Mouse (Mus musculus): ENCODE data around the gene Sycp1. TPM values are rescaled to one million over a fixed set of nuclear protein-coding genes. Genes with fewer than 3 reads are reported as not detected.

Gene Sycp1
- total RNA-seq (2023), result not detected

GRCm38 (mm10) chr3:102935451-102936354 is at the start of gene Sycp1:
TSS of gene Sycp1 (minus strand) at chr3:102936100.

GRCm38 (mm10) chr3:102964033-102964432 is 28.1 kb upstream of the Sycp1 start, which contains the start of gene Nr1h5:
TSS of gene Nr1h5 (minus strand) at chr3:102964133.

GRCm38 (mm10) chr3:102782618-102783017 is 153.3 kb downstream of the Sycp1 start, which contains the start of gene Tshb:
TSS of gene Tshb (minus strand) at chr3:102782718.

Other genes with a start within 250 kb of the Sycp1 start
- gene Tspan2, start 201.6 kb downstream of the Sycp1 start, total RNA-seq (2023), result 1 to 10 TPM; 2.9 to 3.2 TPM
- not detected for gene Tshb, start 153.4 kb downstream of the Sycp1 start, total RNA-seq (2023)
- not detected for gene Nr1h5, start 28.0 kb upstream of the Sycp1 start, total RNA-seq (2023)
- 10 to 100 TPM; 58.9 to 66.0 TPM for gene Sike1, start 59.6 kb upstream of the Sycp1 start, total RNA-seq (2023)
- 100 to 1,000 TPM; 340 to 373 TPM for gene Csde1, start 84.3 kb upstream of the Sycp1 start, total RNA-seq (2023)
- 100 to 1,000 TPM in 1 of 2 experiments, 10 to 100 TPM in 1; 95.4 to 101 TPM for gene Nras, start 122.2 kb upstream of the Sycp1 start, total RNA-seq (2023)
- gene Ampd1, start 137.9 kb upstream of the Sycp1 start, total RNA-seq (2023), result not detected
- gene Dennd2c, start 166.5 kb upstream of the Sycp1 start, total RNA-seq (2023), result 1 to 10 TPM; 2.5 to 2.8 TPM
- gene Bcas2, start 235.6 kb upstream of the Sycp1 start, total RNA-seq (2023), result 10 to 100 TPM; 53.0 to 56.8 TPM

All from monocyte, adult 59 days (primary cell).